Mouse (Mus musculus) myocyte (in vitro differentiated cells): Measurements from ENCODE around the gene Nme8. TPM values are rescaled to one million over a fixed set of nuclear protein-coding genes. Genes with fewer than 3 reads are reported as not detected.

ENCODE experiments used
- H3K27me3 ChIP-seq: one replicate; pipeline ENCODE4 v1.6.1; 2011; ENCODE audit not compliant: control insufficient read depth, insufficient read depth, insufficient read length
- H3K36me3 ChIP-seq: one replicate; pipeline ENCODE4 v1.6.1; 2011; ENCODE audit not compliant: control insufficient read depth, insufficient read depth
- H3K4me2 ChIP-seq: one replicate; pipeline ENCODE4 v1.6.1; 2011; ENCODE audit warnings: low read depth, control low read depth
- H3K4me3 ChIP-seq: one replicate; pipeline ENCODE4 v1.5.1; 2011; ENCODE audit warnings: mild to moderate bottlenecking, control low read depth, moderate library complexity
- H3K79me2 ChIP-seq: one replicate; pipeline ENCODE4 v1.6.1; 2011; ENCODE audit not compliant: control insufficient read depth, insufficient read depth
- H3ac ChIP-seq: one replicate; pipeline ENCODE4 v1.6.1; 2011; ENCODE audit not compliant: control insufficient read depth, insufficient read length
- CEBPB ChIP-seq: IDR thresholded peaks from 2 replicates; pipeline ENCODE4 v1.6.1; 2011; ENCODE audit warnings: mild to moderate bottlenecking, moderate library complexity; ENCODE audit not compliant: poor library complexity, insufficient read depth, severe bottlenecking
- E2F4 ChIP-seq: IDR thresholded peaks from one replicate; pipeline ENCODE4 v1.6.1; 2011; ENCODE audit warnings: mild to moderate bottlenecking, control low read depth, moderate library complexity; ENCODE audit not compliant: insufficient read depth
- MAX ChIP-seq: IDR thresholded peaks from one replicate; pipeline ENCODE4 v1.6.1; 2011; ENCODE audit warnings: low read depth, mild to moderate bottlenecking, control low read depth
- MYOD1 ChIP-seq, 3 experiments: IDR thresholded peaks; one replicate each; pipeline ENCODE4 v1.6.1; 2011; ENCODE audit warnings: control low read depth in 2 of 3, low read depth in 2 of 3, mild to moderate bottlenecking in 2 of 3, moderate library complexity in 1 of 3; ENCODE audit not compliant: insufficient read length in 2 of 3, control insufficient read depth in 1 of 3
- MYOG ChIP-seq, 3 experiments: IDR thresholded peaks; one replicate each; pipeline ENCODE4 v1.6.1; 2011; ENCODE audit warnings: control low read depth in 2 of 3, low read depth in 2 of 3, mild to moderate bottlenecking in 2 of 3; ENCODE audit not compliant: insufficient read length in 2 of 3, control insufficient read depth in 1 of 3, insufficient read depth in 1 of 3
- POLR2A ChIP-seq: IDR thresholded peaks from one replicate; pipeline ENCODE4 v1.6.1; 2011; ENCODE audit warnings: low read depth, mild to moderate bottlenecking, control low read depth, moderate library complexity; ENCODE audit not compliant: insufficient read length
- POLR2AphosphoS2 ChIP-seq: IDR thresholded peaks from one replicate; pipeline ENCODE4 v1.6.1; 2011; ENCODE audit warnings: low read depth, control low read depth; ENCODE audit not compliant: insufficient read length
- REST ChIP-seq: IDR thresholded peaks from one replicate; pipeline ENCODE4 v1.6.1; 2011; ENCODE audit warnings: mild to moderate bottlenecking, control low read depth, moderate library complexity; ENCODE audit not compliant: insufficient read depth, insufficient read length
- SRF ChIP-seq: IDR thresholded peaks from one replicate; pipeline ENCODE4 v1.6.1; 2011; ENCODE audit warnings: low read depth; ENCODE audit not compliant: control insufficient read depth, insufficient read length
- TCF12 ChIP-seq: IDR thresholded peaks from one replicate; pipeline ENCODE4 v1.6.1; 2011; ENCODE audit warnings: mild to moderate bottlenecking, control low read depth; ENCODE audit not compliant: poor library complexity, insufficient read depth, severe bottlenecking
- TCF3 ChIP-seq: IDR thresholded peaks from one replicate; pipeline ENCODE4 v1.6.1; 2011; ENCODE audit warnings: low read depth, control low read depth; ENCODE audit not compliant: insufficient read length
- USF1 ChIP-seq: IDR thresholded peaks from one replicate; pipeline ENCODE4 v1.6.1; 2011; ENCODE audit warnings: low read depth, mild to moderate bottlenecking, control low read depth, moderate library complexity
- polyA plus RNA-seq: library from polyadenylated mRNA; unstranded; fragments of >200 nt; fragmentation: generic; extraction: Trizol; gene quantifications from one replicate; pipeline ENCODE4 v1.2.1, GENCODE M21; 2012; ENCODE audit warnings: missing spikeins

The Nme8 gene
- polyA plus RNA-seq, 1 experiment: not detected

DNA sequence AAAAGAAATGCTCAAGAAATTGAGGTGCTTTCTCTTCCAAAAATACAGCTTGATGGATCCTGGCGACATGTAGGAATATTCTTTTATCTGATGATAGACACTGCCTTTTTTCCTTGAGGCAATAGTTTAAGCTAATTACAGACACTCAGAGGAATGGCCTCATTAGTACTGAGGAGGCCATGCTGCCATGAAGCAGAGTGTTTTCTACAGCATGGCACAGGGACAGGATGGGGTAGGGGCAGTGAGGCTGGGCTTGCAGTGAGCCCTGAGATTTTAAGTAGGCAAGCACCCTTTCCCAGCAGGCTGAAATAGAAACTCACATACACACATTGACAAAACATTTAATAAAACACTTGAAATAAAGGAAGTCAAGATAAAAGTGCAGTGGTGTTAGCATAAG lies 95.1 kb downstream of the Nme8 start:
- H3ac ChIP-seq: no peak overlapping the region
- TF ChIP-seq USF1 (no peak), SRF (no peak), REST (no peak), TCF12 (no peak), POLR2A (no peak), MAX (no peak), MYOD1 (IDR thresholded peaks at IDR 0.05; ENCODE audit: control insufficient read depth in 1 of 3, insufficient read length in 2 of 3, low read depth in 2 of 3) (no peak), E2F4 (no peak), MYOG (IDR thresholded peaks at IDR 0.05; ENCODE audit: control insufficient read depth in 1 of 3, insufficient read depth in 1 of 3, insufficient read length in 2 of 3, low read depth in 2 of 3) (no peak), TCF3 (no peak), POLR2AphosphoS2 (no peak), CEBPB (no peak)
- no peaks in the 10 kb centered on the region for H3K79me2 ChIP-seq
- peaks cover 1% of the 10 kb centered on the region for H3K36me3 ChIP-seq
- no peaks in the 10 kb centered on the region for H3K27me3 ChIP-seq
- H3K4me2 ChIP-seq: no peak overlapping the region
- no peak overlapping the region for H3K4me3 ChIP-seq

GRCm38 (mm10) chr13:19599242-19599641 lies 98.4 kb downstream of the Nme8 start:
- no peaks in the 10 kb centered on the region for H3K27me3 ChIP-seq
- no peak overlapping the region for H3ac ChIP-seq
- H3K4me3 ChIP-seq: no peak overlapping the region
- peaks cover 3% of the 10 kb centered on the region for H3K36me3 ChIP-seq
- H3K4me2 ChIP-seq: no peak overlapping the region
- no peak for TF ChIP-seq TCF12
- H3K79me2 ChIP-seq: no peaks in the 10 kb centered on the region

- Histone ChIP-seq H3K36me3 (peaks cover 10% of the 10 kb centered on the region), H3K27me3 (no peaks in the 10 kb centered on the region), H3K79me2 (no peaks in the 10 kb centered on the region), H3K4me3 (no peak overlapping the region), H3K4me2 (no peak overlapping the region), H3ac (no peak overlapping the region)
- no peak for TF ChIP-seq TCF3
- TF ChIP-seq SRF: no peak
- TF ChIP-seq POLR2AphosphoS2: no peak
Measured at GRCm38 (mm10) chr13:19595141-19595540, 102.5 kb downstream of the Nme8 start.

Other genes starting within 250 kb of the Nme8 start
- gene Epdr1, start 77.9 kb downstream of the Nme8 start, polyA plus RNA-seq: 26.8 TPM
- gene Sfrp4, start 74.7 kb downstream of the Nme8 start, polyA plus RNA-seq: 1.1 TPM
- 5.8 TPM for gene Gpr141, start 126.5 kb upstream of the Nme8 start, polyA plus RNA-seq